Comparison of ENCODE assay signal across 13 mouse cellular contexts in genomic region chr6:136551550-136552109, GRCm38 (mm10). TPM values are rescaled to one million over a fixed set of nuclear protein-coding genes. Genes with fewer than 3 reads are reported as not detected.
DNase-seq lines count a peak whose midpoint lies in the region; ATAC-seq lines count a peak whose summit lies in the region.
"Had no signal": no experiment of that assay in that cellular context is flagged by ENCODE, and none has a peak within 500 bp of the region (broad histone marks: within the 10 kb centered on the region; RNA-seq: fewer than 3 reads in every experiment).

No protein-coding gene starts in this region.

- no peak overlapping the region for H3K9ac ChIP-seq in heart, embryonic 16.5 days (ENCODE audit: low read length)
- H3K9ac ChIP-seq in neural tube, embryonic 13.5 days = no peak overlapping the region
- H3K9ac ChIP-seq: liver, embryonic 13.5 days; midbrain, embryonic 12.5 days; stomach, embryonic 15.5 days had no signal

- ATAC-seq in heart, embryonic 16.5 days (replicated peaks; ENCODE audit: extremely low read depth, insufficient read depth, low FRiP score) = no peak
- no peak for ATAC-seq in neural tube, embryonic 13.5 days (ENCODE audit: low read depth)
- no peak for ATAC-seq in erythroid progenitor cell, adult 5-6 weeks (replicated peaks; ENCODE audit: low FRiP score, poor library complexity, severe bottlenecking)

- peaks cover 27% of the 10 kb centered on the region for H3K4me1 ChIP-seq in heart, embryonic 16.5 days (ENCODE audit: control insufficient read depth, insufficient read depth, low read length)
- peaks cover 43% of the 10 kb centered on the region for H3K4me1 ChIP-seq in neural tube, embryonic 13.5 days (replicated peaks)
- H3K4me1 ChIP-seq: stomach, embryonic 15.5 days had no signal

- 73% methylated on average over 7 of the region's 7 CpGs for WGBS in heart, embryonic 16.5 days
- WGBS in neural tube, embryonic 13.5 days = 80% methylated on average over 7 of the region's 7 CpGs

- peak overlapping the region; percentile 12; the same call in 1 of the 2 replicates for H3K4me3 ChIP-seq in heart, embryonic 16.5 days (ENCODE audit: low read length)
- H3K4me3 ChIP-seq in neural tube, embryonic 13.5 days = no peak overlapping the region
- H3K4me3 ChIP-seq: midbrain, embryonic 12.5 days; stomach, embryonic 15.5 days had no signal

- H3K9me3 ChIP-seq in heart, embryonic 16.5 days (replicated peaks; ENCODE audit: control insufficient read depth, low read length) = no peaks in the 10 kb centered on the region
- no peaks in the 10 kb centered on the region for H3K9me3 ChIP-seq in neural tube, embryonic 13.5 days
- H3K9me3 ChIP-seq: liver, embryonic 13.5 days; midbrain, embryonic 12.5 days; stomach, embryonic 15.5 days had no signal

- no peaks in the 10 kb centered on the region for H3K36me3 ChIP-seq in heart, embryonic 16.5 days (ENCODE audit: control insufficient read depth, insufficient read depth)
- H3K36me3 ChIP-seq in neural tube, embryonic 13.5 days = no peaks in the 10 kb centered on the region
- H3K36me3 ChIP-seq: midbrain, embryonic 12.5 days; stomach, embryonic 15.5 days had no signal

- DNase-seq in heart, adult 8-10 months (ENCODE audit: low spot score) = no peak
- no peak for DNase-seq in neural tube, embryonic 10.5 days (ENCODE audit: extremely low spot score, low spot score)
- DNase-seq in induced T-regulatory cell, adult 2 months (ENCODE audit: low read depth) = peak; percentile 38
- no peak for DNase-seq in urinary bladder, postnatal 4 days (ENCODE audit: low spot score in 2 of 2)
- DNase-seq: heart, postnatal 4 days; kidney, postnatal 10 days; right cerebral cortex, postnatal 4 days had no signal

- H3K4me2 ChIP-seq in heart, embryonic 16.5 days (ENCODE audit: low read depth, low read length) = no peak overlapping the region
- no peak overlapping the region for H3K4me2 ChIP-seq in neural tube, embryonic 13.5 days
- H3K4me2 ChIP-seq: midbrain, embryonic 12.5 days; stomach, embryonic 15.5 days had no signal

- peak overlapping the region; percentile 65 for H3K27ac ChIP-seq in heart, embryonic 16.5 days (ENCODE audit: low read length)
- peak overlapping the region; percentile 71 for H3K27ac ChIP-seq in neural tube, embryonic 13.5 days (replicated peaks)
- H3K27ac ChIP-seq: liver, embryonic 13.5 days had no signal

- H3K27me3 ChIP-seq in heart, embryonic 16.5 days (ENCODE audit: control insufficient read depth, insufficient read depth, low read length) = no peaks in the 10 kb centered on the region
- no peaks in the 10 kb centered on the region for H3K27me3 ChIP-seq in neural tube, embryonic 13.5 days
- H3K27me3 ChIP-seq: liver, embryonic 13.5 days; midbrain, embryonic 12.5 days; stomach, embryonic 15.5 days had no signal

RNA-seq across cellular contexts. Expression of gene Atf7ip, which starts 45.7 kb away (rescaled TPM):
- polyA plus RNA-seq in heart, embryonic 16.5 days (2015; fragmentation: Nextera tagmentation; extraction: Ambion mirVana) = 27.9 and 31.4 TPM in 2 replicates
- total RNA-seq in heart, adult 8-10 months (2022) = 10 to 100 TPM; 68.3 to 94.1 (median 76.8) TPM
- 37.8 and 55.4 TPM in 2 replicates for polyA plus RNA-seq in neural tube, embryonic 13.5 days (2015; fragmentation: Nextera tagmentation; extraction: Ambion mirVana)
- total RNA-seq in erythroid progenitor cell, adult 5-6 weeks (2015; ENCODE audit: low replicate concordance) = 260 and 305 TPM in 2 replicates
- 311 and 332 TPM in 2 replicates for total RNA-seq in erythroid progenitor cell, adult 5-6 weeks (2017; ENCODE audit: low replicate concordance)
